Mouse (Mus musculus): ENCODE data around the gene Kcnh5. TPM values are rescaled to one million over a fixed set of nuclear protein-coding genes. Genes with fewer than 3 reads are reported as not detected.

Gene Kcnh5
- polyA plus RNA-seq, 1 experiment from 2014 or later: 0.53 TPM

DNA sequence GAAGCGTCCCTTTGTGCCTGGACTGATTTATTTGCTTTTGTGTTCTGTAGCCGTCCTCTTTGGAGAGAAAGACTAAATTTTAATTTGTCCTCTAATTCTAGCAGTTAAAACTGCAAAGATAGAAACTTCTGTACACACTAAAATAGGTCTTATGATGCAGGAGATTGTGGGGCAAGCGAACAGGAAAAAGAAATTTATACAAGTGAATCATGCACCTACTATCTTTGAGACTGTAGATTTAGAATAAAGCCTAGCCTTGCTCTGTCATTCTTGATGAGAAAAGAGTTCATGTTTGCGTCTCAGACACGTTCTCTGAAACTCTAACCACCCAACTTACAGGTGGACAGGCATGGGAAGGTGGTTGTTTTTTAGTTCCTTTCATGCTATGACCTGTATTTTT lies 140.4 kb downstream of the Kcnh5 start:
- Histone ChIP-seq H3K4me2 (ENCODE audit: low read depth) (no peak overlapping the region), H3K9ac (ENCODE audit: low read length) (no peak overlapping the region), H3K36me3 (ENCODE audit: control insufficient read depth, insufficient read depth, low read length) (no peaks in the 10 kb centered on the region), H3K27me3 (ENCODE audit: control insufficient read depth, insufficient read depth, low read length) (no peaks in the 10 kb centered on the region), H3K4me3 (ENCODE audit: low read depth, low read length) (no peak overlapping the region), H3K4me1 (ENCODE audit: control insufficient read depth, insufficient read depth, low read length) (no peaks in the 10 kb centered on the region), H3K27ac (ENCODE audit: low read depth, low read length) (no peak overlapping the region), H3K9me3 (ENCODE audit: control insufficient read depth, low read length) (no peaks in the 10 kb centered on the region)
- 84% methylated on average over 5 of the region's 5 CpGs for WGBS
- DNase-seq (ENCODE audit: low spot score) (no peak), ATAC-seq (ENCODE audit: insufficient read depth, low FRiP score, low TSS enrichment) (no peak)

DNA sequence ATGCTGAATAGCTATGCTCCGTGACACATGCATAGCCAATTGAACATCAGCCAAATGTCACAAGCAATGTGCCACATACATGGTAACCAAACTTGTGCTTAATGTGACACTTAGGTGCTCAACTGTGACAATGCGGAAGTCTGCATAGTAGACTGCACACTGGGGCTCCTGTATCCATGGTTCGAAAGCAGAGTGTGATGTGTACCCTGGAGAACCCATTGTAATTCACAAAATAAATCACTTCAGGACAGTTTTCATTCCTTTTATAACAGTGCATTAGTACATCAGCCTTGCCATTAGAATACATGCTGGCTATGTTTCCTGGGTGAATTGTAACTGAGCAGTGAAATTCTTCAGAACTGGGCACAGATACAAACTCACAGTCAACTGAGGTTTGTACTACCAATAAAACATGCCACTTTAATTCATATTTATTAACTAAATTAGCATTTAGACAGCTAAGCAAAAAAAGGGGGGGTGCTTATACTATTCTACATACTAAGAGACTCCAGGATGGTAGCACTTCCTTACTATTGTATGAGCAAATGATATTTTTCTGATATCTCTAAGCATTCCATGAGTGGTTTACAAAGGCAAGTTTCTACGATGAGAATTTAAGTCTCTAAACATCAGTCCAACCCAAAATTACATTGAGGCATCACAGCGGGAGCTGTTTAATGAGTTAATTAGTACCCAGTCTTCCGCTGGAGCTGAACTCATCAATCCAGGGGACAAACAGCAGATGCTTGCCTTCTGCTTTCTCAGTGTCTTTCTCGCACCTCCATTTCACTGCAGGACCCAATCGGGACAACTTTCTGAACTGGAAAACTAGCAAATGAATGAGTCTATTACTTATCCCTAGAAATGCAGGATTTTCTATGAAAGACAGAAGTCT lies 144.9 kb downstream of the Kcnh5 start:
- no peaks in the 10 kb centered on the region for H3K27me3 ChIP-seq (ENCODE audit: control insufficient read depth, insufficient read depth, low read length)
- no peak; the same call in 1 of the 2 replicates for ATAC-seq (ENCODE audit: insufficient read depth, low FRiP score, low TSS enrichment)
- 67% methylated on average over 8 of the region's 8 CpGs for WGBS

DNA sequence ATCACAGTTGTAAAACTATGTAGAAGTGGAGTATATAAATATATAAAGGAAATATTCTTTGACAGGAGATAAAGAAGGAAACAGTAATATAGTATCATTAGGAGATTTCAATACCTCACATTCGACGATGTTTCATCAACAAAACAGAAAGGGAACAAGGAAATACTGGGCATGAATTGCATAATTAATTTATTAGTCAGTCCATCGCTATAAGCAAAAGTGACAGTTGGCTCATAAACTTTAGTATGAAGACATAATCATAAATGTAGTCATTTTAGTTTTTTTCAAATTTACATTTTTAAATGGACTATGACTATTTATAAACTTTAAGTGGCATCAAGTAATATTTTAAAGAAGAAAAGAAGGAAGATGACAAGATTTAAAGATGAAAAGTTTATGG lies 205.9 kb downstream of the Kcnh5 start:
- no peak overlapping the region for H3K27ac ChIP-seq (ENCODE audit: low read depth, low read length)
- H3K4me1 ChIP-seq (ENCODE audit: control insufficient read depth, insufficient read depth, low read length): no peaks in the 10 kb centered on the region
- no peak overlapping the region for H3K9ac ChIP-seq (ENCODE audit: low read length)
- DNase-seq (ENCODE audit: low spot score): no peak
- WGBS: 93% methylated on average over 3 of the region's 3 CpGs
- H3K4me2 ChIP-seq (ENCODE audit: low read depth): no peak overlapping the region
- H3K9me3 ChIP-seq (ENCODE audit: control insufficient read depth, low read length): no peaks in the 10 kb centered on the region
- H3K27me3 ChIP-seq (ENCODE audit: control insufficient read depth, insufficient read depth, low read length): no peaks in the 10 kb centered on the region
- no peaks in the 10 kb centered on the region for H3K36me3 ChIP-seq (ENCODE audit: control insufficient read depth, insufficient read depth, low read length)
- no peak overlapping the region for H3K4me3 ChIP-seq (ENCODE audit: low read depth, low read length)
- no peak for ATAC-seq (ENCODE audit: insufficient read depth, low FRiP score, low TSS enrichment)

More for the DNA sequence above, 144.9 kb downstream of the Kcnh5 start:
- H3K27ac ChIP-seq (ENCODE audit: low read depth, low read length): no peak overlapping the region
- H3K4me1 ChIP-seq (ENCODE audit: control insufficient read depth, insufficient read depth, low read length): no peaks in the 10 kb centered on the region
- no peaks in the 10 kb centered on the region for H3K36me3 ChIP-seq (ENCODE audit: control insufficient read depth, insufficient read depth, low read length)
- no peak overlapping the region for H3K9ac ChIP-seq (ENCODE audit: low read length)
- no peak for DNase-seq (ENCODE audit: low spot score)
- H3K4me3 ChIP-seq (ENCODE audit: low read depth, low read length): no peak overlapping the region
- H3K9me3 ChIP-seq (ENCODE audit: control insufficient read depth, low read length): no peaks in the 10 kb centered on the region
- no peak overlapping the region for H3K4me2 ChIP-seq (ENCODE audit: low read depth)

DNA sequence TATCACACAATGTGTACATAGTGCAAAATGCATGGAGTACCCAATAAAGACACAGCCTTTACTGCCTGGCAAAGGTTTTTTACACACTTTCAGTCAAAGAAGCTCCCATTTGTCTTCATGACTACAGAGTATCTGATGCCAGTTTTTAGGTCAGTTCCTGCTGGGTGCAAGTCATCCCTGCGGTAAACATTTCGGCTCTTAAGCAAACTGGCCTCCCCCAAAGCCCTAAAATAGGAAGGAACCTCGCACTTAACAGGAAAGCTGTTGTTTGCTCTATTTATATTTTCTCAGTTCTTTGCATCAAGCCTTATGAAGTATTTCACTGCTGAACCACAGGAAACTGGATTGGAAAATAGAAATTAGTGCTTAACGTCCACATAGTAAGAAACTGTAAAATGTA lies 207.7 kb downstream of the Kcnh5 start:
- DNase-seq (ENCODE audit: low spot score): no peak
- Histone ChIP-seq H3K4me2 (ENCODE audit: low read depth) (no peak overlapping the region), H3K9me3 (ENCODE audit: control insufficient read depth, low read length) (no peaks in the 10 kb centered on the region), H3K4me3 (ENCODE audit: low read depth, low read length) (no peak overlapping the region), H3K27me3 (ENCODE audit: control insufficient read depth, insufficient read depth, low read length) (no peaks in the 10 kb centered on the region), H3K36me3 (ENCODE audit: control insufficient read depth, insufficient read depth, low read length) (no peaks in the 10 kb centered on the region), H3K9ac (ENCODE audit: low read length) (no peak overlapping the region), H3K27ac (ENCODE audit: low read depth, low read length) (no peak overlapping the region), H3K4me1 (ENCODE audit: control insufficient read depth, insufficient read depth, low read length) (no peaks in the 10 kb centered on the region)
- ATAC-seq (ENCODE audit: insufficient read depth, low FRiP score, low TSS enrichment): no peak
- WGBS: 70% methylated on average over 4 of the region's 4 CpGs

DNA sequence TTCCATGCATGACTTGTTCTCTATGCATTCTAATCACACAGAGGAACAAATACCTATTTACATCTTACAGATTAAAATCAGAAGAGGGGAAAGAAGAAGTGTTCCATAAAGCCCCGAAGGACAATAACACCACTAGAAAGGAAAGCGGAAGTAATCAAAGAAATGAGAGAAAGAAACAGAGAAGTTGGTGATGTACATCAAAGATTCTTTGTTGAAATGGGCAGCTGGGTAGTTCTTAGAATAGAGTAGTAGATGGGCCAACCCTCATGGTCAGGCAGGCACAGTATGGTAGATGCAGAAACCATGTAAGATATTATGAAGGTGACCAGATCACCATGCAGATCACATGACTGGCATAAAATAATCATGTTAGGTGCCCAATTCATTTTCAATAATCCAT lies 210.9 kb downstream of the Kcnh5 start:
- WGBS: 88% methylated on average over 2 of the region's 2 CpGs
- H3K9me3 ChIP-seq (ENCODE audit: control insufficient read depth, low read length): no peaks in the 10 kb centered on the region
- no peaks in the 10 kb centered on the region for H3K4me1 ChIP-seq (ENCODE audit: control insufficient read depth, insufficient read depth, low read length)
- no peaks in the 10 kb centered on the region for H3K27me3 ChIP-seq (ENCODE audit: control insufficient read depth, insufficient read depth, low read length)
- H3K27ac ChIP-seq (ENCODE audit: low read depth, low read length): no peak overlapping the region
- H3K9ac ChIP-seq (ENCODE audit: low read length): no peak overlapping the region
- no peak overlapping the region for H3K4me3 ChIP-seq (ENCODE audit: low read depth, low read length)
- no peak for ATAC-seq (ENCODE audit: insufficient read depth, low FRiP score, low TSS enrichment)
- H3K36me3 ChIP-seq (ENCODE audit: control insufficient read depth, insufficient read depth, low read length): no peaks in the 10 kb centered on the region
- no peak overlapping the region for H3K4me2 ChIP-seq (ENCODE audit: low read depth)
- DNase-seq (ENCODE audit: low spot score): no peak

DNA sequence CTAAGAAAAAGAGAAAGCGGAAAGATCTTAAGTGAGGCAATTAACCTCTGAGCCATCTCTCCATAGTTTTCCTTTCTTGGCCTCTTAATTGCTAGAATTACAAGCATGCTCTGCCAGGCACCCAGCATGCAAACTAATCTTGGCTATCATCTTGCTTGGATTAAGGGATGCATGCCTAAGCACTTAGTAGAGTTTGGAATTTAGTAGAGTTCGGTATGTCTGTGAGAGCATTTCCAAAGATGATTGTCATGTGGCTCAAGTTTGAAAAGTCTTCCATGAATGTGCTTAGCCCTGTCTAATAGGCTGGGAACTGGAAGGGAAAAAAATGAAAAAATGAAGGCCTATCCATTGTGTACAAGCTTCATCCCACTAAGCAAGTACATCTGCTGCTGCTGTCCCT lies 224.5 kb downstream of the Kcnh5 start:
- Histone ChIP-seq H3K4me3 (ENCODE audit: low read depth, low read length) (no peak overlapping the region), H3K27me3 (ENCODE audit: control insufficient read depth, insufficient read depth, low read length) (no peaks in the 10 kb centered on the region), H3K27ac (ENCODE audit: low read depth, low read length) (no peak overlapping the region), H3K4me2 (ENCODE audit: low read depth) (no peak overlapping the region), H3K9me3 (ENCODE audit: control insufficient read depth, low read length) (no peaks in the 10 kb centered on the region), H3K4me1 (ENCODE audit: control insufficient read depth, insufficient read depth, low read length) (0 out of 2 replicates have a peak, but pooled peaks cover 2% of the 10 kb centered on the region), H3K36me3 (ENCODE audit: control insufficient read depth, insufficient read depth, low read length) (no peaks in the 10 kb centered on the region), H3K9ac (ENCODE audit: low read length) (no peak overlapping the region)
- DNase-seq (ENCODE audit: low spot score) (no peak), ATAC-seq (ENCODE audit: insufficient read depth, low FRiP score, low TSS enrichment) (no peak)
- 85% methylated on average over 2 of the region's 2 CpGs for WGBS

DNA sequence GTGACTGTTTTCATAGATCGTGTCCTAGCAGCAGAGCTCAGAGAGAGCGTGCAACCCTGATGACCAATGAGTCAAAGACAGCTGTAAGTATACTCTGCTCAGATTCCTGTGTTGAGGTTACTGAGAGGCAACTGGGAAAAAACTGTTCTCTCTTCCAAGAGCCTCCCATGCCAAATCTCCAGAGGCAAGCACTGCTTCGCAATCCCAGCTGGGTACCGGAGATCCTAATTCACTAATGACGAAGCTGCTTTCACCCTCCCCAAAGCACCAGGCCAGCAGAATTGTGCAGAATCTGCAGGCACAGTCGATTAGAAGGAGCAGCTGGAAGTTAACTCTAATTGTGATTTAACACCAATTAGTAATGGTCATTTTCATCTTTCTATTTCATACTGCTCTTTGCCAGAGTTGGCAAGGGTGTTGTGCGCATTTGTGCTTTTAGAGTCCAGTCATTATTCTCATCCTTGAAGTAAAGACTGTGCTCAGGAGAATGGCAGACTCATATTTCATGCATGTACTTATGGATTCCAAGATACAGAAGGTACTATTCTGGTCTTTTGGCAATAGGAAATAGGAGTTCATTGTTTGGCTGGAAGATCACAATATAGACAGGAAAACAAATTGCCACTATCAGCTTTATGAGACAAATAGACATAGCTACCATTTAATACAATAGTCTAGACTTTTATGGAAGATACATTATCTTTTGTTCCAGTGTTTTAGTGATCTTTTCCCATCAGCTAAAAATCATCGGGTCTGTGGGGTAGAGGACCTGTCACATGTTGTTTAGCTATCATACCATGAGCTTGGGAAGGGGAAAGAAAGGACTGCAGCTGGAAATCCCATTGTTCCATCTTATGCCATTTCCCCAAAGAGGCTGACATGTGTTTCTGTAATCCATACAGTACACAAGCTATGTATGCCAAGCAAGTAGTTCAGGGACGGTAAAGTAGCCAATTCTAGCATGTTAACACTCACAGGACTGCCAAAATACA lies 225.7 kb downstream of the Kcnh5 start:
- no peak overlapping the region for H3K4me3 ChIP-seq (ENCODE audit: low read depth, low read length)
- no peak overlapping the region for H3K4me2 ChIP-seq (ENCODE audit: low read depth)
- H3K9me3 ChIP-seq (ENCODE audit: control insufficient read depth, low read length): no peaks in the 10 kb centered on the region
- H3K4me1 ChIP-seq (ENCODE audit: control insufficient read depth, insufficient read depth, low read length): 0 out of 2 replicates have a peak, but pooled peaks cover 2% of the 10 kb centered on the region
- H3K27me3 ChIP-seq (ENCODE audit: control insufficient read depth, insufficient read depth, low read length): no peaks in the 10 kb centered on the region
- H3K36me3 ChIP-seq (ENCODE audit: control insufficient read depth, insufficient read depth, low read length): no peaks in the 10 kb centered on the region
- peak; percentile 31 for DNase-seq (ENCODE audit: low spot score)
- peak; percentile 84 for ATAC-seq (ENCODE audit: insufficient read depth, low FRiP score, low TSS enrichment)
- WGBS: 56% methylated on average over 9 of the region's 9 CpGs
- H3K9ac ChIP-seq (ENCODE audit: low read length): no peak overlapping the region
- no peak overlapping the region for H3K27ac ChIP-seq (ENCODE audit: low read depth, low read length)

DNA sequence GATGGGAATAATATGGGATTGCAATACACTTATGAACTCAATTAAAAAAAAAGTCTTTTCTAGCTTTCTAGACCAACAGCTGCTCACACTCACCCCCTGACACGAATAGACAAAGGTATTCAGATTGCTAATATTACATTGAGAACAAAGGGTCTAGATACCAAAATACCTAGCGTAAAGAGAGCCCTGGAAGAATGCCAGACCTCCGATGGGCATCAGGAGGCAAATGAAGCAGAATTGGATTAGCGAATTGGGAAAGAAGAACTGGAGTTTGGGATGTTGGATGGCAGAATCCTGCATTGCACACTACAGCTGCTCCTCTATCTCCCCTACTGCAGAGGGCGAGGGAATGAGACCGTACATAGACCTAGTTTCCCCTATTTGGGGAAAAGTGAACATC lies 275.8 kb downstream of the Kcnh5 start:
- Histone ChIP-seq H3K9ac (ENCODE audit: low read length) (no peak overlapping the region), H3K4me2 (ENCODE audit: low read depth) (no peak overlapping the region), H3K4me1 (ENCODE audit: control insufficient read depth, insufficient read depth, low read length) (no peaks in the 10 kb centered on the region), H3K27ac (ENCODE audit: low read depth, low read length) (no peak overlapping the region), H3K4me3 (ENCODE audit: low read depth, low read length) (no peak overlapping the region), H3K36me3 (ENCODE audit: control insufficient read depth, insufficient read depth, low read length) (no peaks in the 10 kb centered on the region), H3K9me3 (ENCODE audit: control insufficient read depth, low read length) (no peaks in the 10 kb centered on the region), H3K27me3 (ENCODE audit: control insufficient read depth, insufficient read depth, low read length) (no peaks in the 10 kb centered on the region)
- no peak for DNase-seq (ENCODE audit: low spot score)
- no peak for ATAC-seq (ENCODE audit: insufficient read depth, low FRiP score, low TSS enrichment)
- 85% methylated on average over 6 of the region's 6 CpGs for WGBS

Measured in neural tube, embryonic 11.5 days (tissue).